Mouse (Mus musculus) heart, postnatal 0 days (tissue): ENCODE measurements around the gene Acsf3.

ENCODE experiments used
- CTCF ChIP-seq: IDR thresholded peaks from 2 replicates; pipeline ENCODE4 v1.5.1; 2016; ENCODE audit warnings: antibody characterized with exemption, control low read depth, low read depth
- EP300 ChIP-seq: IDR thresholded peaks from 2 replicates; pipeline ENCODE4 v1.6.1; 2016; ENCODE audit warnings: antibody characterized with exemption, low read depth

DNA sequence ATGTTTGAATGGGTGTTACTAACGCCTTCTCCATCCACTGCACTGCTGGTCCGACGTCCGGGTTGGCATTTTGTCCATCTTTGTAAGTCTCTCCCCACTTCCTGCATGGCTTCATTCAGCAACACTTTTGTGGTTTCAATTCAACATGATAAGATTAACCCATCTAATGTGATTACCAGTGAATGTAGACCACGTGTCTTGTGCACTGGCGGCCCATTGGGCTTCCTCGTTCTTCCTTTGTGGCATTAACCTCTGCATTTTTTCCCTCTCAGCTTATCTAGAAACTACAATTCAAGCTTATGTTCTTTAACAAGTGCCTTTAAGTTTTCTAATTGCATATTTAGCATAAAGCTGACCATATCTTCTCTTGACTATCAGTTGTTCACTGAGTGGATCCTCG is 50.1 kb downstream of the Acsf3 start:
- TF ChIP-seq CTCF (no peak), EP300 (no peak)
